Mouse (Mus musculus): ENCODE results near the gene Cdca7.

The Cdca7 gene

DNA sequence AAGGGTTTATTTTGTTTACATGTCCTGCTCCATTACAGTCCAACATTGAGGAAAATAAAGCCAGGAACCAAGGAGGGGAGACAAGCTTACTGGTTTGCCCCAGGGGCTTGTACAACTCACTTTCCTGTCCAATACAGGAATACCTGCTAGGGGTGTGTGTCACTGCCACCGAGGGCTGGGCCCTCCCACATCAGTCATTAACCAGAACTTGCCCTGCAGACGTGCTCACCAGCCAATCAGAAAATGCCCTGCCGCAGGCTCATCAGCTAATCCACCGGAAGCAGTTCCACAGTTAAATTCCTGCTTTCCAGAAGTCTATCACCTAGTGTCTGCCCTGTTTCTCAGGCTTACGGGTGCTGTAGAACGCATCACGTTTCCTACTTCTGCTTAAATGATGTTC, 15.7 kb downstream of the Cdca7 start:
- in situ Hi-C loops (cut with MboI, MseI): no loop called here

- in situ Hi-C loops (cut with MboI, MseI): no loop called here
Observed at GRCm38 (mm10) chr2:72493039-72493438, 17.1 kb downstream of the Cdca7 start.

GRCm38 (mm10) chr2:72499074-72499721, 23.2 kb downstream of the Cdca7 start:
- in situ Hi-C loops (cut with MboI, MseI): no loop called here

GRCm38 (mm10) chr2:72499782-72500411, 23.9 kb downstream of the Cdca7 start:
- in situ Hi-C loops (cut with MboI, MseI): no loop called here

DNA sequence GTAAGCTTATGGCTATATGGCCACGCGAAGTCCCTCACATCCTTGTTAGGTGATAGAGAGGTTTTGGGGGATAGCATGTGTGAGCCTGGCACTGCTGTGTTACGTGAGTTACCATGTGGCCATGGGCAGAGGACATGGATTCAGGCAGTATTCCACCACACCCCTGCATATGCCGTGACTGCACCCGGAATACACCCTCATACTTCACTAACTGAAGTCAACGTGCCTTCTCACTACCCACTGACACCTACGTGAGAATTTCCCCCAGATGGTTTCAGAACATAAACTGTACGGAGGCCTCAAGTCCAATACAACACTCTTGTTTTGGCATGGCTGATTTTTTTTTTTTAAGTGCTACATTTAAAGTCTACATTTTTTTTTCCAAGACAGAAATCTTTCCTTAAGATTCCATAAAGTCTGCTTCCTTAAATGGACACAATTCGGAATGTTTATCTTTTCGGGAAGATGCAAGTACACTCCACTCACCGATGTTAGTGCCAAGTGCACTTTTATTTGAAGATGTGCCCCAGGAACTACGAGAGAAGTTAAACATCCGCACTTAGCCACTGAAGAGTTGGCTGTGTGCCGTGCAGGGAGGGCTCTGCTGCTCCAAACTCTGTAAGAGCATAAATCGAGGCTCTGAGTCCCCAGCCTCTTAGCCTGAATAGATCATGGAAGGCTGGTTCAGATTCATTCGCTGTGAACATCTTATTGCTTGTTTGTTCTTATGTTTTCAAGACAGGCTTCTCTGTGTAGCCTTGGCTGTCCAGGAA, 26.3 kb downstream of the Cdca7 start:
- in situ Hi-C loops (cut with MboI, MseI): no loop called here

GRCm38 (mm10) chr2:72503646-72504045, 27.7 kb downstream of the Cdca7 start:
- in situ Hi-C loops (cut with MboI, MseI): no loop called here

DNA sequence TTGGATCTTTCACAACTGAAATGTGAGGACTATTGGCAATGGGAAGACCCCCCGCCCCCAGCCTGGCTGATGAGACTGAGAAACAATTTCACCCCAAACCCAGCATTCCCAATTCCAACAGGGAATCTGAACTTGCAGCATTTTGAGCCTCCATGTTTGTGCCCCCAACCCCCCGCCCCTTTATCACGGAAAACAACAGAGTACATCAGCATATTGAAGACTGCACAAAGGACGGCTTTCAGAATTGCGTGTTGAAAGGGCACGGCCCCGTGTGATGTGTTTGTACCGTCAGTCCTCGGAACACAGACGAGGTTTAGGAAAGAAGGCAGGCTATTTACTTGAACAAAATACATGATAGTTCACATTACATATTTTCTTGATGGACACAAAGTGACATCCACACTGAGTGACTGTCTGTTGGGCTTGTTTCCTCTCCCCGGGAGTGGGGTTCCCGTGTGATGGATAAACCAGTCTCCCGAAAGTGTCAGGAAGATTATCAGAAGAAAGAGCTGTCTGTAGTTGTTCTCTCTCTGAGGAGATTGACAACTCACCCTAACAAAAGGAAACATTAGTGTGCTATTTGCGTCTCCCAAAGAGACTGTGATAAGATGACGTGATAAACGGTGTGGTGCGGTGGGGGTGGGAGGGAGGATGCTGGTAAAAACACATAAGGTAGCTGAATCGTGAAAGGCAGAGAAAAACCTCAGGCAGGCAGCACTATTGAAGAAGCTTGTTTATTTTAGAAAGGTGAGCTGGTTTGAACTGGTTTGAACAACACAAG, 32.1 kb downstream of the Cdca7 start:
- in situ Hi-C loops (cut with MboI, MseI): no loop called here

- in situ Hi-C loops (cut with MboI, MseI): no loop called here
Observed at GRCm38 (mm10) chr2:72508891-72509290, 32.9 kb downstream of the Cdca7 start.

DNA sequence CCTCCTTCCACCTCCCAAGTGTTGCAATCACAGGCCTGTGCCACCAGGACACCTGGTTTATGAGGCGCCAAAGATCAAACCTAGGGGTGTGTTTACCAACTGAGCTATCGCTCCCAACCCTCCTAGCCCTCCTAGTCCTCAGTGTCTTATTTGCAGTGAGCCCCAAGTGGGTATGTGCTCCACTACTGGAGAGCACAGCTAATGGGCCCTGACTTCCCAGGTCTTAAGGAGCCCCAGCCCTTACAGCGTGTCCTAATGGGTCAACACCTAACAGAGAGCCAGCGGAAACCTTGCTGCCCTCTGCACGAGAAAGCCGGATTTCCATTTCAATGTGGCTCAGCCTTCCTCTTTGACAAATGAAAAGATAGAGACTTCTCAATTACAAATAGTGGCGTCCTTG, 39.6 kb downstream of the Cdca7 start:
- in situ Hi-C loops (cut with MboI, MseI): loop anchor here in 1 of 2 experiments (10.0 kb wide), 1 partner anchor 909 kb away; no protein-coding TSS in a partner anchor

DNA sequence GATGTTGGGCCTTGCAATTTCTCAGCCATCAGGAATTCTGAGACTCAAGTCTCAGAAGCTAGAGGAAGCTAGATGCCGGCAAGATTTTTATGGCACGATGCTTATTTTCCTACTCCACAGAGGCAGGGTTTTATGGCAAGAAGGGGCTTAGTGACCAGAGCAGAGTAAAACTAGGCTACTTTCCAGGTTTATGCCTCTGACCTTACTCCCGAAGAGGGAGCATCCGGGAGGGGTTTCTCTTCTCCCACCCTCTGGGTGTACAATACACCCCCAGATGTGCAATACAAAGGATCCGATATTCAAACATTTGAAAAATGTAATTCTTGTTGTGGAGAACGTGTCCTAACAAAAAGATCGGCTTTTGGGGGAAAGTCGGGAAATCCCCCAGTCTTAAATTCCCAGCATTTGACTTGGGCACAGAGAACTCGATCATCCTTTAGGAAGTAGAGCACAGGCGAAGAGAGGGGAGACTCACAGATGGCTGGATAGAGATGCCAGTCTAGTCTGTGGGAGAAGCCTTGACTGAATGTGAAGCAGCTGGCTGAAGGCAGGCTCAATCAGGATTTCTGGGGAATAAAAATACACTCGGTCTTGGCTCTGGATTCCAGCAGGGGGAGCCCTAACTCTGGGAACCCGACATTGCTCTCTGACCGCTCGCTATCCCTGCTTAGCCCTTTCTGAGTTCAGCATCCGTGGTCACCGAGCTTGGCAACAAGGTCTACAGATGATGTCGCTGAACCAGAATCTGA, 40.2 kb downstream of the Cdca7 start:
- in situ Hi-C loops (cut with MboI, MseI): loop anchor here in 1 of 2 experiments (10.0 kb wide), 1 partner anchor 909 kb away; no protein-coding TSS in a partner anchor

- in situ Hi-C loops (cut with MboI, MseI): loop anchor here in 1 of 2 experiments (10.0 kb wide), 1 partner anchor 908 kb away; no protein-coding TSS in a partner anchor
Observed at GRCm38 (mm10) chr2:72516720-72517089, 40.7 kb downstream of the Cdca7 start.

DNA sequence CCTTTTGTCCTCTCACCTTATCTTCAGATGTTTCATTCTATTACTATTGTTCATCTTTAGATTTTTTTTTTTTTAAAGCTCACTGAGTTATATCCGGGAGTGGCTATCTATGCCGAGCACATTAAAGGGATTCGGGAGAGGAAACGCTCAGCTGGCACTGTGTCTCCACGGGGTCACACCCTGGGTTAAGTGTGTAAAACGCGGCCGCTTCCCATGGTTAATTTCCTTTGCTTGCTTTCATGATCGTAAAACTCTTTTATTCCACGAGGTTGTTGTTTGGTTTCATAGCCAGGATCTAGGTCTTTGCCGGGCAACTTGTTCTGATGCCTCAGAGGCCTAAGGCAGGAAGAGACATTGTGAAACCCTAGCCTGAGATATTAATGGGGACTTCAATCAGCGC, 48.1 kb downstream of the Cdca7 start:
- in situ Hi-C loops (cut with MboI, MseI): no loop called here

DNA sequence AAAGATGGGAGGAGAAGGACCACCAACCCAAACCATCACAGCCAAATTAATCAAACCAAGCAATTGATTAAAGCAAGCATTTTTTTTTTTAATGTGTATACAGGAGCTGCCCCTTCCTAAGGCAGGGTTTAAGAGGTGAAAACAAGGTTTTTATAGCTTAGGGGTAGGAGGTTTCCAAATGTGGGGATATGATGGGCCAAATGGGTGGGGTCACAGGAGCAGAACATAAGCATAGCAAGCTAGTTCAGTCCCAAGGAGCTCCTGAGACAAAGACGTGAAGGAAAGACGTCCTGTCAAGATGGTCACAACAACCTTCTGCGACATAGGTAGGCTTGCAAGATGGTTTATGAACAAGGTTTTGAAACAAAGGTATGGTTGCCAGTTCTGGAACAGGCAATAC, 49.6 kb downstream of the Cdca7 start:
- in situ Hi-C loops (cut with MboI, MseI): no loop called here

GRCm38 (mm10) chr2:72529026-72529357, 53.0 kb downstream of the Cdca7 start:
- in situ Hi-C loops (cut with MboI, MseI): no loop called here

DNA sequence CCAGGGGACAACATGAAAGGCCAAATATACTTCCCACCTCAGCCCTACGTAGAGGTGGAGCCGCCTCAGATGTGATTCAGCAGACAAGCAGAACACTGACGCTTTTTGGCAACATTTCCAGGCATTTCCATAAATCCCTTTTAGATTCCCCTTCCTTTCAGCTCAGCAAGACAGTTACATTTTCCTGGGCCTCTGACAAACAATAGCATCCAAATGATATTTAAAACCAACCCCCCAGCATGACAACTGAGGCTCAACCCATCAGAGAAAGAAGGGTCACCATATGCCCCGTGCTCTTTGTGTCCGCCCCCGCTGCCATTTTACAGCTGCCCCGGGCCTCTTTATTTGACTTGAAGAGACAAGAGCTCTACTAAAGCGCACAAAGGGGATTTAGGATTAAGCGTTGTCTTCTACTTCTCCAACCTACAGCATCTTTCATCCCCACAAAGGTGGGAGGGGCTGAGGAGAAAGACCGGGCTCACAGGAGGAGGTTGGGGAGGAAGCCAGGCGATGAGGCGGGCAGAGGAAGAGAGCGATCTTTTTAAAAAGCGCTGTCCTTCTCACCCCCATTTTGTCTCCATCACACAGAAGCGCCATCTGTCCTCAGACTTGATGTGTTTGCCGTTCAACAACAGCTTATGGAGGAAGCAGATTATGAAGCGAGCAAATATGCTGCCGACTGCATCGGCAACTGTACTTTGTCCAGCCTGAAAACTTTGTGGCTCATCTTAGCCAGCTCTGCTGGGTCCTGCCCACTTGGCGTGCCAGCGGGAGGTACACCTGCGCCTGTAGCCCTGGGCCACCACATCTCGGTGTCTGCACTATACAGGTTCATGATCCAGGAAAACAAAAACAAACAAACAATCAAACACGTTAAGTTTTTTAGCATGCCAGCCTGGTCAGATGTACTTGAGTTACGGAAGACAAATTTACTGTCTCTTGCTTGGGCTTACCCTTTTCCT, 53.7 kb downstream of the Cdca7 start:
- in situ Hi-C loops (cut with MboI, MseI): loop anchor here in 1 of 2 experiments (10.0 kb wide), 1 partner anchor 885 kb away; no protein-coding TSS in a partner anchor

GRCm38 (mm10) chr2:72535889-72536288, 59.9 kb downstream of the Cdca7 start:
- in situ Hi-C loops (cut with MboI, MseI): loop anchor here in 1 of 2 experiments (10.0 kb wide), 1 partner anchor 879 kb away; no protein-coding TSS in a partner anchor

All from T-helper 17 cell (primary cell).